Mouse (Mus musculus): ENCODE data around the gene Pof1b. TPM values are rescaled to one million over a fixed set of nuclear protein-coding genes. Genes with fewer than 3 reads are reported as not detected.

The Pof1b gene
- not detected in 2 replicates for polyA plus RNA-seq (2012; ENCODE audit: low replicate concordance)

GRCm38 (mm10) chrX:112698508-112698907 is at the start of gene Pof1b:
Gene Pof1b, minus strand, starts transcription at chrX:112698651.

GRCm38 (mm10) chrX:112600511-112601305 is 97.7 kb downstream of the Pof1b start, which contains the start of gene Zfp711:
Gene Zfp711, plus strand, starts transcription at chrX:112600526.

Other genes with a start within 250 kb of the Pof1b start
- not detected in 2 replicates for gene 2010106E10Rik, start 203.4 kb downstream of the Pof1b start, polyA plus RNA-seq (2012; ENCODE audit: low replicate concordance)
- gene Zfp711, start 98.1 kb downstream of the Pof1b start, polyA plus RNA-seq (2012; ENCODE audit: low replicate concordance) = not detected in 2 replicates